Mouse (Mus musculus) CH12.LX (cell line): ENCODE results near the gene Zfp408. TPM values are rescaled to one million over a fixed set of nuclear protein-coding genes. Genes with fewer than 3 reads are reported as not detected.

ENCODE experiments used
- DNase-seq: peaks from one replicate; pipeline ENCODE4 v3.0.0-alpha.2; 2013; ENCODE audit errors: extremely low read depth
- H3K27ac ChIP-seq: 2 replicates; pipeline ENCODE4 v1.5.1; 2012; ENCODE audit warnings: low read depth, mild to moderate bottlenecking, control low read depth, moderate library complexity; ENCODE audit not compliant: insufficient read depth
- H3K27me3 ChIP-seq: replicated peaks from 2 replicates; pipeline ENCODE3; 2012; ENCODE audit warnings: inconsistent platforms
- H3K36me3 ChIP-seq, 2 experiments: replicated peaks in 1 of 2; 2 replicates each; pipeline versions ENCODE3 to v1.6.1; 2012; ENCODE audit warnings: inconsistent platforms in 1 of 2, low read length in 1 of 2, mild to moderate bottlenecking in 1 of 2, mixed read lengths in 1 of 2, moderate library complexity in 1 of 2; ENCODE audit not compliant: control insufficient read depth in 1 of 2, insufficient read depth in 1 of 2
- H3K4me1 ChIP-seq, 2 experiments: 2 replicates each; pipeline ENCODE4 v1.6.1; 2012; ENCODE audit warnings: inconsistent platforms in 1 of 2, moderate library complexity in 1 of 2; ENCODE audit not compliant: insufficient read depth in 2 of 2, control insufficient read depth in 1 of 2
- H3K4me2 ChIP-seq: 2 replicates; pipeline ENCODE4 v1.6.1; 2012; ENCODE audit warnings: low read depth, mild to moderate bottlenecking, control low read depth; ENCODE audit not compliant: poor library complexity, insufficient read depth, severe bottlenecking
- H3K4me3 ChIP-seq, 3 experiments: fragments of 150-350 bp in 1 of 3; sonication (generic) in 1 of 3; replicated peaks in 1 of 3; 2 replicates each; pipeline versions ENCODE3 to v1.5.1; 2011 to 2012; ENCODE audit warnings: low read depth in 2 of 3, low read length in 2 of 3, mild to moderate bottlenecking in 2 of 3, moderate library complexity in 2 of 3, control low read depth in 1 of 3, improper control_type of control experiment in 1 of 3, inconsistent platforms in 1 of 3, mixed read lengths in 1 of 3; ENCODE audit not compliant: poor library complexity in 1 of 3
- H3K79me2 ChIP-seq: replicated peaks from 2 replicates; pipeline ENCODE4 v1.6.1; 2012; ENCODE audit warnings: mild to moderate bottlenecking, moderate library complexity; ENCODE audit not compliant: control insufficient read depth, poor library complexity, insufficient read depth, severe bottlenecking; ENCODE audit errors: extremely low read depth
- H3K9ac ChIP-seq: 2 replicates; pipeline ENCODE4 v1.6.1; 2012; ENCODE audit warnings: low read depth, mild to moderate bottlenecking, control low read depth, moderate library complexity; ENCODE audit not compliant: insufficient read depth
- H3K9me3 ChIP-seq: replicated peaks from 2 replicates; pipeline ENCODE3; 2012; ENCODE audit warnings: low read length, inconsistent platforms, mixed read lengths
- BHLHE40 ChIP-seq: IDR thresholded peaks from 2 replicates; pipeline ENCODE4 v1.6.1; 2011; ENCODE audit warnings: mild to moderate bottlenecking, low read depth, low read length, improper control_type of control experiment
- CHD1 ChIP-seq: IDR thresholded peaks from 2 replicates; pipeline ENCODE4 v1.6.1; 2012; ENCODE audit warnings: low read depth, low read length, improper control_type of control experiment, inconsistent platforms
- CHD2 ChIP-seq: IDR thresholded peaks from 2 replicates; pipeline ENCODE4 v1.6.1; 2011; ENCODE audit warnings: low read length, improper control_type of control experiment
- CTCF ChIP-seq, 2 experiments: IDR thresholded peaks in 1 of 2; conservative IDR thresholded peaks in 1 of 2; 2 replicates each; pipeline ENCODE4 v1.5.1; 2011 to 2012; ENCODE audit warnings: low read depth in 2 of 2, low read length in 2 of 2, improper control_type of control experiment in 1 of 2, inconsistent platforms in 1 of 2, mild to moderate bottlenecking in 1 of 2, moderate library complexity in 1 of 2
- ETS1 ChIP-seq: conservative IDR thresholded peaks from 2 replicates; pipeline ENCODE4 v1.6.1; 2012; ENCODE audit warnings: low read depth, mild to moderate bottlenecking, inconsistent platforms, low read length, improper control_type of control experiment, moderate library complexity
- JUND ChIP-seq: conservative IDR thresholded peaks from 2 replicates; pipeline ENCODE4 v1.6.1; 2011; ENCODE audit warnings: low read depth, low read length, improper control_type of control experiment
- KAT2A ChIP-seq: IDR thresholded peaks from 2 replicates; pipeline ENCODE4 v1.6.1; 2012; ENCODE audit warnings: low read length, improper control_type of control experiment, inconsistent platforms; ENCODE audit not compliant: insufficient replicate concordance
- MEF2A ChIP-seq: IDR thresholded peaks from 2 replicates; pipeline ENCODE4 v1.6.1; 2014; ENCODE audit warnings: low read depth, mild to moderate bottlenecking, inconsistent platforms, low read length, improper control_type of control experiment, borderline replicate concordance
- MXI1 ChIP-seq: IDR thresholded peaks from 2 replicates; pipeline ENCODE4 v1.6.1; 2011; ENCODE audit warnings: mild to moderate bottlenecking, low read depth, low read length, improper control_type of control experiment
- NELFE ChIP-seq: IDR thresholded peaks from 2 replicates; pipeline ENCODE4 v1.6.1; 2011; ENCODE audit warnings: low read depth, low read length, improper control_type of control experiment
- POLR2AphosphoS2 ChIP-seq: IDR thresholded peaks from 2 replicates; pipeline ENCODE4 v1.6.1; 2011; ENCODE audit warnings: low read depth, low read length, improper control_type of control experiment
- RCOR1 ChIP-seq: conservative IDR thresholded peaks from 2 replicates; pipeline ENCODE4 v1.6.1; 2012; ENCODE audit warnings: low read depth, mild to moderate bottlenecking, inconsistent platforms, low read length, improper control_type of control experiment
- SIN3A ChIP-seq: IDR thresholded peaks from 2 replicates; pipeline ENCODE4 v1.6.1; 2012; ENCODE audit warnings: low read length, improper control_type of control experiment, inconsistent platforms
- SMC3 ChIP-seq: IDR thresholded peaks from 2 replicates; pipeline ENCODE4 v1.6.1; 2011; ENCODE audit warnings: low read depth, low read length, improper control_type of control experiment
- TBP ChIP-seq: conservative IDR thresholded peaks from 2 replicates; pipeline ENCODE4 v1.6.1; 2011; ENCODE audit warnings: low read depth, low read length, improper control_type of control experiment
- USF1 ChIP-seq: IDR thresholded peaks from 2 replicates; pipeline ENCODE4 v1.6.1; 2014; ENCODE audit warnings: low read depth, mild to moderate bottlenecking, inconsistent platforms, low read length, improper control_type of control experiment
- USF2 ChIP-seq: conservative IDR thresholded peaks from 2 replicates; pipeline ENCODE4 v1.6.1; 2011; ENCODE audit warnings: low read depth, low read length, improper control_type of control experiment
- ZKSCAN1 ChIP-seq: IDR thresholded peaks from 2 replicates; pipeline ENCODE4 v1.6.1; 2012; ENCODE audit warnings: low read depth, inconsistent platforms, low read length, improper control_type of control experiment, borderline replicate concordance
- ZMIZ1 ChIP-seq: IDR thresholded peaks from 2 replicates; pipeline ENCODE4 v1.6.1; 2012; ENCODE audit warnings: low read depth, mild to moderate bottlenecking, inconsistent platforms, low read length, improper control_type of control experiment
- ZNF384 ChIP-seq: IDR thresholded peaks from 2 replicates; pipeline ENCODE4 v1.6.1; 2012; ENCODE audit warnings: low read depth, low read length, improper control_type of control experiment, inconsistent platforms
- dilution Hi-C: fragments of 300-500 bp; cut with MboI; formaldehyde crosslinking; loops from 2 replicates; pipeline ENCODE4 v1.14.3; 2020; ENCODE audit warnings: low sequenced_read_pairs; ENCODE audit not compliant: extremely low pct_unique_long_range_greater_than_20kb, extremely low pct_ligation_motif_present
- in situ Hi-C: fragments of 300-500 bp; cut with MboI; formaldehyde crosslinking; loops from 3 replicates; pipeline ENCODE4 v1.14.3; 2019; ENCODE audit warnings: low sequenced_read_pairs, low pct_ligation_motif_present, low pct_unique_long_range_greater_than_20kb, mixed read lengths
- polyA plus RNA-seq: library from polyadenylated mRNA; unstranded; fragments of >175 nt; gene quantifications from 2 replicates; pipeline ENCODE4 v1.2.1, GENCODE M21; 2012; ENCODE audit warnings: low read depth; ENCODE audit not compliant: insufficient read length
- total RNA-seq, 2 experiments: library from RNA; depleted of rRNA; stranded (reverse); fragments of 300-350 nt in 1 of 2; fragments of >200 nt in 1 of 2; gene quantifications; 2 replicates each; pipeline ENCODE4 v1.2.3; 2012 to 2014

Zfp408 gene
- total and polyA plus RNA-seq, 3 experiments: 8.1 to 16.0 (median 9.2) TPM

DNA sequence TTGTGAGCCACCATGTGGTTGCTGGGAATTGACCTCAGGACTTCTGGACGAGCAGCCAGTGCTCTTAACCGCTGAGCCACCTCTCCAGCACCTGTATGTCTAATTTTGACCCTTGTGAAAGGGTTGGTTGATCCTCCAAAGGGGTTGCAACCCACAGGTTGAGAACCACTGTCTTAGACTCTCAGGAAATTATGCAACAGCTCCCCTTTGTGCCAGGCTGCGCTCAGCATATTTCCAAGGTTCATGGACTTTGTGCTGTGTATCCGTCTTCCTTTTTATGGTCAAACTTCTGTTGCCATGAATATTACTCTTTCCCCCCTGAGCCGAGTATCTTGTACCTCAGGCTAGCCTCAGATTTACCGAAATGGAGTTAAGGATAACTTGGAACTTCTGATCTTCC is 11.4 kb upstream of the Zfp408 start:
- Histone ChIP-seq H3K4me2 (no peak overlapping the region), H3K27ac (no peak overlapping the region), H3K36me3 (peaks cover 65 to 90% of the 10 kb centered on the region in 2 experiments), H3K9me3 (no peaks in the 10 kb centered on the region)
- no peak for TF ChIP-seq NELFE
- TF ChIP-seq ZNF384: no peak
- TF ChIP-seq POLR2AphosphoS2: no peak
- TF ChIP-seq KAT2A: no peak
- no peak for TF ChIP-seq JUND
- TF ChIP-seq ZMIZ1: no peak
- TF ChIP-seq RCOR1: no peak
- TF ChIP-seq USF1: no peak
- no peak for TF ChIP-seq USF2
- no peak for TF ChIP-seq ETS1
- TF ChIP-seq TBP: no peak
- no peak for TF ChIP-seq CHD2
- TF ChIP-seq CHD1: no peak
- no peak for TF ChIP-seq SIN3A
- TF ChIP-seq CTCF (conservative IDR thresholded peaks at IDR 0.05 in 1 of 2, IDR thresholded peaks at IDR 0.05 in 1 of 2; ENCODE audit: low read depth in 2 of 2, low read length in 2 of 2): no peak
- no peak for TF ChIP-seq BHLHE40
- TF ChIP-seq SMC3: no peak
- TF ChIP-seq MXI1: no peak
- TF ChIP-seq, all 38 proteins: peak for 0
- DNase-seq: no peak
- Histone ChIP-seq H3K9ac (no peak overlapping the region), H3K4me1 (peaks cover 15 to 22% of the 10 kb centered on the region in 2 experiments), H3K79me2 (no peaks in the 10 kb centered on the region), H3K27me3 (no peaks in the 10 kb centered on the region), H3K4me3 (no peak overlapping the region)
- in situ Hi-C loops: no loop called here
- dilution Hi-C loops: no loop called here

DNA sequence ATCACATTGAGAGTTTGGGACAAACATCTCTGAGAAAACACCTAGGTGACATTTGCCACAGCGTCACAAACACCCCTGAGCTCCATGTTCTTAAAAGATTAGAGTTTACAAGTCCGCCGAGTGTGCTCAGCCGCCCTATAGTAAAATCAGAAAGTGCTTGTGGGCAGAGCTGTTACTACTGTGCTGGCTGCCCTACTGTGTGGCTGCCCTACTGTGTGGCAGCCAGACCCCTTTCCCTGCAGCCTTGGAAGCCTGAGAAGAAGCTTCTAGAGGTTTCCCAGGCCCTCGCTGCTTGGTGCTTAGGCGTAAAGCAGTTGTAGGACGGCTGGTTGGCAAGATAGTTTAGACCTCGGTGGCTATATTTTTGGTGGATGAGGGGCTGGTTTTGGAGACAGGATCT is 10.1 kb upstream of the Zfp408 start:
- no peak for DNase-seq
- H3K4me2 ChIP-seq: no peak overlapping the region
- no peak overlapping the region for H3K4me3 ChIP-seq
- H3K9me3 ChIP-seq: no peaks in the 10 kb centered on the region
- no peak overlapping the region for H3K27ac ChIP-seq
- H3K9ac ChIP-seq: no peak overlapping the region
- H3K36me3 ChIP-seq: peaks cover 75 to 96% of the 10 kb centered on the region in 2 experiments
- TF ChIP-seq MEF2A (no peak), ZKSCAN1 (peak; percentile 69)
- in situ Hi-C loops (no loop called here), dilution Hi-C loops (no loop called here)
- H3K4me1 ChIP-seq: peaks cover 13 to 19% of the 10 kb centered on the region in 2 experiments
- H3K79me2 ChIP-seq: no peaks in the 10 kb centered on the region
- H3K27me3 ChIP-seq: no peaks in the 10 kb centered on the region
